Mouse (Mus musculus): ENCODE measurements around the gene Ephb3. TPM values are rescaled to one million over a fixed set of nuclear protein-coding genes. Genes with fewer than 3 reads are reported as not detected.

Gene Ephb3
- polyA plus RNA-seq, 1 experiment from 2014 or later, result 16.3 TPM

- Histone ChIP-seq H3K9me3 (ENCODE audit: low read length) (no peaks in the 10 kb centered on the region), H3K27ac (ENCODE audit: low read length) (no peak overlapping the region), H3K4me3 (ENCODE audit: low read depth, low read length) (no peak overlapping the region), H3K4me2 (replicated peaks; ENCODE audit: low read depth, low read length) (no peak overlapping the region), H3K36me3 (ENCODE audit: insufficient read depth, low read length) (no peaks in the 10 kb centered on the region), H3K4me1 (ENCODE audit: insufficient read depth, low read depth, low read length) (peaks cover 11% of the 10 kb centered on the region; the same call in 1 of the 2 replicates), H3K9ac (replicated peaks; ENCODE audit: low read depth) (no peak overlapping the region), H3K27me3 (replicated peaks; ENCODE audit: insufficient read depth, low read length) (no peaks in the 10 kb centered on the region)
- DNase-seq (ENCODE audit: low spot score) (peak; percentile 60), ATAC-seq (0 out of 2 replicates have a peak, but pooled peaks have one; percentile 8)
- WGBS, result 53% methylated on average over 11 of the region's 11 CpGs
- TF ChIP-seq EP300 (IDR thresholded peaks at IDR 0.05) (no peak), CTCF (IDR thresholded peaks at IDR 0.05) (no peak)
Observed at GRCm38 (mm10) chr16:21252401-21252955, 47.9 kb downstream of the Ephb3 start.

- Histone ChIP-seq H3K27me3 (replicated peaks; ENCODE audit: insufficient read depth, low read length) (no peaks in the 10 kb centered on the region), H3K27ac (ENCODE audit: low read length) (peak overlapping the region; percentile 58), H3K4me2 (replicated peaks; ENCODE audit: low read depth, low read length) (no peak overlapping the region), H3K9me3 (ENCODE audit: low read length) (no peaks in the 10 kb centered on the region), H3K9ac (replicated peaks; ENCODE audit: low read depth) (no peak overlapping the region), H3K4me1 (ENCODE audit: insufficient read depth, low read depth, low read length) (no peaks in the 10 kb centered on the region), H3K36me3 (ENCODE audit: insufficient read depth, low read length) (no peaks in the 10 kb centered on the region), H3K4me3 (ENCODE audit: low read depth, low read length) (no peak overlapping the region)
- 48% methylated on average over 11 of the region's 11 CpGs for WGBS
- TF ChIP-seq EP300 (IDR thresholded peaks at IDR 0.05) (peak; percentile 78), CTCF (IDR thresholded peaks at IDR 0.05) (no peak)
- ATAC-seq, result peak; percentile 76
- peak; percentile 68 for DNase-seq (ENCODE audit: low spot score)
Observed at GRCm38 (mm10) chr16:21255574-21256304, 51.2 kb downstream of the Ephb3 start.

DNA sequence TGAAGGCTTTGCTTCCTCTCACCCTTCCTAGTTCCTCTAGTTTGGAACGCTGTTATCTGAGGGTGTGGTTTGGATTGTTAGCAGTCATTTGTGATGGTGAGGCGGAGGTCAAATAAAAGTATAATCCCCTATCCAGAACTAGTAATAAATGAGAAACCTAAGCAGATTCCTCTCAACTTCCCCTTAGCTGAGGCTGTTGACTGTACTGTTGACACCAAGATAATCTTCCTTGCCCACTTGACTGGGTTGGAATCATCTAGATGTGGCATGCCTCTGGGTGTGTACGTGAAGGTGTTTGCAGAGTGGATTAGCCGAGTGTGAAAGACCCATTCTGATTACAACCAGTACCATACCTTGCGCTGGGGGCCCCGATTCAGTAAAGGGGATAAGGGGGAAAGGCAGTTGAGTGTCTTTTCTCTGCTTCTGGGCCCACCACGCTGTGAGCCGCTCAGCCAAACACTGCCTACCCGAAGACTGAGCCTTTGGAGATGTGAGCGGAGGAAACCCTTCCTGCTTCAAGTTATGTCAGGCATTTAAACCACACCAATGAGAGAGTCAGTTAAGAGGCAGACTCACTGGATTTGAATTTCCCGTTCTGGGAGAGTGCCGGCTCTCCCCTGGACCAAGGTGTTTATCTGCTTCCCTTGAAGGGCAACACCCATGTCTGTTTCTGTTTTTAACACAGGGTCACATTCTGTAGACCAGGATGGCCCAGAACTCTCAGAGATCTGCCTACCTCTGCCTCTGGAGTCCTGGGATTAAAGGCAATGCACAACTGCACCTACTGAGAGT, 52.2 kb downstream of the Ephb3 start:
- Histone ChIP-seq H3K9ac (replicated peaks; ENCODE audit: low read depth) (no peak overlapping the region), H3K4me2 (replicated peaks; ENCODE audit: low read depth, low read length) (no peak overlapping the region), H3K27me3 (replicated peaks; ENCODE audit: insufficient read depth, low read length) (no peaks in the 10 kb centered on the region), H3K36me3 (ENCODE audit: insufficient read depth, low read length) (no peaks in the 10 kb centered on the region), H3K9me3 (ENCODE audit: low read length) (no peaks in the 10 kb centered on the region), H3K4me3 (ENCODE audit: low read depth, low read length) (no peak overlapping the region), H3K4me1 (ENCODE audit: insufficient read depth, low read depth, low read length) (no peaks in the 10 kb centered on the region), H3K27ac (ENCODE audit: low read length) (peak overlapping the region; percentile 27)
- TF ChIP-seq EP300 (IDR thresholded peaks at IDR 0.05) (peak; percentile 64; the same call in 1 of the 2 replicates), CTCF (IDR thresholded peaks at IDR 0.05) (no peak)
- peak; percentile 34 for ATAC-seq
- 79% methylated on average over 12 of the region's 12 CpGs for WGBS
- no peak for DNase-seq (ENCODE audit: low spot score)

DNA sequence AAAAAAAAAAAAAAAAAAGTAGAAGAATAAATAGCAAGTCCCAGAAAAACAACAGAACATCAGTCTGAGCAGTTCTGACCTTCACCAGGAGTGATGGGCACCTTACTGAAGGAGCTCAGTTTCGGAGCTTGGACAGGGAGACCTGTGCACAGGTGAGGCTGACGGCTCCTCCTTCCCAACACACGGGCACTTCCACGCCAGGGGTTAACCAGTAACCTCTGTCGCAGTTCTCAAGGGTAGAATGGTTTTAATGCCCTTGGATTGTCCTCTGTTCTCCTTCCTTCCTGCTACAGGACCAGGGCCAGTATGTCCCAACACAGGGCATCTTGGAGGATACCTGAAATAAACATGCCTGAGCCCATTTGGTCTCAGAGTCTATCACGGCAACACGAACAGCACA, 60.9 kb downstream of the Ephb3 start:
- TF ChIP-seq EP300 (IDR thresholded peaks at IDR 0.05) (no peak), CTCF (IDR thresholded peaks at IDR 0.05) (no peak)
- no peaks in the 10 kb centered on the region for H3K27me3 ChIP-seq (replicated peaks; ENCODE audit: insufficient read depth, low read length)
- H3K4me2 ChIP-seq (replicated peaks; ENCODE audit: low read depth, low read length), result no peak overlapping the region
- WGBS, result 85% methylated on average over 7 of the region's 7 CpGs
- H3K4me1 ChIP-seq (ENCODE audit: insufficient read depth, low read depth, low read length), result no peaks in the 10 kb centered on the region
- H3K4me3 ChIP-seq (ENCODE audit: low read depth, low read length), result no peak overlapping the region
- H3K27ac ChIP-seq (ENCODE audit: low read length), result no peak overlapping the region
- H3K9ac ChIP-seq (replicated peaks; ENCODE audit: low read depth), result no peak overlapping the region
- no peaks in the 10 kb centered on the region for H3K9me3 ChIP-seq (ENCODE audit: low read length)
- no peaks in the 10 kb centered on the region for H3K36me3 ChIP-seq (ENCODE audit: insufficient read depth, low read length)
- DNase-seq (ENCODE audit: low spot score), result no peak
- ATAC-seq, result no peak

DNA sequence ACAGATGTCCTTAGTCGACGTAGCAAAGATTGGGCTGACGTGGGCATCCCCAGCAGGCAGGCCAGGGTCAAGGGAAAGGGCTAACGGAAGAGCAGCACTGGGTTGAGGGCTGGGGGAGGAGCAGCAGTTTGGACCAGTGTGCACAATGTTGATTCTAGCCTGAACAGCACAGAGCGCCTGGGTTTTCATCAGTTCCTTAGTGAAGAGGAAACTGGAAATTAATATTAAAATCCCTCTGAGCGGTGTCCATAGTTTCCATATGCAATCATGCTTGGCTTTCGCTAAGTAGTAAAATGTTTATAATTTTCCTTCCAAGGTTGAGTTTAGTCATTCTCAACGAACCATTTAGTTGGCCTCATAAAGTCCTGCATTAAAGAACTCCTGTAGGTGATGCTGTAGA, 65.2 kb downstream of the Ephb3 start:
- Histone ChIP-seq H3K36me3 (ENCODE audit: insufficient read depth, low read length) (no peaks in the 10 kb centered on the region), H3K4me1 (ENCODE audit: insufficient read depth, low read depth, low read length) (peaks cover 7% of the 10 kb centered on the region; the same call in 1 of the 2 replicates), H3K4me2 (replicated peaks; ENCODE audit: low read depth, low read length) (no peak overlapping the region), H3K4me3 (ENCODE audit: low read depth, low read length) (no peak overlapping the region), H3K27ac (ENCODE audit: low read length) (no peak overlapping the region), H3K9ac (replicated peaks; ENCODE audit: low read depth) (no peak overlapping the region), H3K9me3 (ENCODE audit: low read length) (no peaks in the 10 kb centered on the region), H3K27me3 (replicated peaks; ENCODE audit: insufficient read depth, low read length) (no peaks in the 10 kb centered on the region)
- 53% methylated on average over 8 of the region's 8 CpGs for WGBS
- TF ChIP-seq CTCF (IDR thresholded peaks at IDR 0.05) (no peak), EP300 (IDR thresholded peaks at IDR 0.05) (no peak)
- DNase-seq (ENCODE audit: low spot score) (no peak), ATAC-seq (no peak)

- WGBS, result 40% methylated on average over 6 of the region's 6 CpGs
- ATAC-seq, result peak; percentile 65
- no peak overlapping the region for H3K27ac ChIP-seq (ENCODE audit: low read length)
Observed at GRCm38 (mm10) chr16:21271773-21272247, 67.3 kb downstream of the Ephb3 start.

More at GRCm38 (mm10) chr16:21271773-21272247, 67.3 kb downstream of the Ephb3 start:
- H3K4me3 ChIP-seq (ENCODE audit: low read depth, low read length), result no peak overlapping the region
- no peak for TF ChIP-seq EP300 (IDR thresholded peaks at IDR 0.05)
- TF ChIP-seq CTCF (IDR thresholded peaks at IDR 0.05), result 0 out of 2 replicates have a peak, but pooled peaks have one; percentile 1
- no peak overlapping the region for H3K9ac ChIP-seq (replicated peaks; ENCODE audit: low read depth)
- H3K4me2 ChIP-seq (replicated peaks; ENCODE audit: low read depth, low read length), result no peak overlapping the region
- no peaks in the 10 kb centered on the region for H3K9me3 ChIP-seq (ENCODE audit: low read length)
- H3K4me1 ChIP-seq (ENCODE audit: insufficient read depth, low read depth, low read length), result peaks cover 7% of the 10 kb centered on the region; the same call in 1 of the 2 replicates
- no peak for DNase-seq (ENCODE audit: low spot score)
- no peaks in the 10 kb centered on the region for H3K27me3 ChIP-seq (replicated peaks; ENCODE audit: insufficient read depth, low read length)
- H3K36me3 ChIP-seq (ENCODE audit: insufficient read depth, low read length), result no peaks in the 10 kb centered on the region
